Mouse (Mus musculus): ENCODE measurements around the gene Ccdc183.

DNA sequence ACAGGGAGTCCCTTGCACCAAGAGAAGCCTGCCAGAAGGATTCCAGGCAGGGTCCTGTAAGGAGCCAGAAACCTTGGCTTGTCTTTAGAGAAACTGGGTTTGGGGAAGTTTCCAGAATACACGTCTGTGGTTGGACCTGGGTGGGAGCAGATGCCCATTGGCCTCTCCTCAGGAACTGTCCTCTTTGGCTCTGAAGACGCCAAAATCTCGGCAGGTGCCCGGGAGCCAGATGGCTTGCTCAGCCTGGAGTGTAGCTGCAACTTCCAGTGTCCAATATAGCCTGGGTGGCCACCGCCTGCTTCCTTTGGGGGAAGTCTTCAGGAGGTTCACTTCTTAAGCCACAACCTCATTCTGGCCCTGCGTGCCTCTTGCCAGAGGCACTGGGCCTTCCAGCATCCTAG, 35.6 kb downstream of the Ccdc183 start:
- no peak for TF ChIP-seq CTCF (IDR thresholded peaks at IDR 0.05; ENCODE audit: control insufficient read depth, insufficient read depth, insufficient replicate concordance, low read depth, low read length)
- TF ChIP-seq POLR2A (IDR thresholded peaks at IDR 0.05; ENCODE audit: control insufficient read depth, low read depth, low read length), result no peak
